ENCODE assay signal across 7 mouse cellular contexts in genomic region chr2:152707186-152707585, GRCm38 (mm10). TPM values are rescaled to one million over a fixed set of nuclear protein-coding genes. Genes with fewer than 3 reads are reported as not detected.
DNase-seq lines count a peak whose midpoint lies in the region; ATAC-seq and TF ChIP-seq lines count a peak whose summit lies in the region.

No protein-coding gene starts in this region.

- WGBS in lung, adult 2 months = 20% methylated on average over 7 of the region's 7 CpGs
- WGBS in forebrain, embryonic 10.5 days = 31% methylated on average over 7 of the region's 7 CpGs
- 13% methylated on average over 7 of the region's 7 CpGs for WGBS in limb, embryonic 11.5 days
- WGBS in small intestine, adult 2 months = 37% methylated on average over 7 of the region's 7 CpGs

- peak overlapping the region; percentile 55 for H3K9ac ChIP-seq in limb, embryonic 11.5 days (ENCODE audit: low read length)

- peaks cover 14% of the 10 kb centered on the region for H3K4me1 ChIP-seq in lung, adult 2 months (ENCODE audit: control insufficient read depth, insufficient read depth, low read length)
- peaks cover 39% of the 10 kb centered on the region for H3K4me1 ChIP-seq in forebrain, embryonic 10.5 days
- peaks cover 34% of the 10 kb centered on the region for H3K4me1 ChIP-seq in limb, embryonic 11.5 days (ENCODE audit: control insufficient read depth, insufficient read depth, low read length)
- peaks cover 14% of the 10 kb centered on the region for H3K4me1 ChIP-seq in small intestine, adult 2 months (ENCODE audit: control insufficient read depth, insufficient read depth, insufficient read length, low read length)

- peak overlapping the region; percentile 28 for H3K4me3 ChIP-seq in lung, adult 2 months (replicated peaks; ENCODE audit: extremely low read depth, low read depth, low read length)
- H3K4me3 ChIP-seq in forebrain, embryonic 10.5 days = peak overlapping the region; percentile 57
- H3K4me3 ChIP-seq in limb, embryonic 11.5 days (ENCODE audit: low read depth, low read length) = peak overlapping the region; percentile 9; the same call in 1 of the 2 replicates
- peak overlapping the region; percentile 61 for H3K4me3 ChIP-seq in small intestine, adult 2 months (ENCODE audit: low read depth, low read length)

- H3K27me3 ChIP-seq in forebrain, embryonic 10.5 days (ENCODE audit: poor library complexity, severe bottlenecking) = no peaks in the 10 kb centered on the region
- no peaks in the 10 kb centered on the region for H3K27me3 ChIP-seq in limb, embryonic 11.5 days (ENCODE audit: control insufficient read depth, insufficient read depth, low read length)
- H3K27me3 ChIP-seq in small intestine, adult 2 months (ENCODE audit: control insufficient read depth, insufficient read depth, low read length) = no peaks in the 10 kb centered on the region

- H3K9me3 ChIP-seq in forebrain, embryonic 10.5 days = no peaks in the 10 kb centered on the region
- H3K9me3 ChIP-seq in limb, embryonic 11.5 days (ENCODE audit: control insufficient read depth, low read length) = 0 out of 2 replicates have a peak, but pooled peaks cover 2% of the 10 kb centered on the region

- H3K27ac ChIP-seq in forebrain, embryonic 10.5 days = peak overlapping the region; percentile 90
- H3K27ac ChIP-seq in limb, embryonic 11.5 days (replicated peaks; ENCODE audit: low read depth, low read length) = peak overlapping the region; percentile 98
- peak overlapping the region; percentile 77 for H3K27ac ChIP-seq in small intestine, adult 2 months (ENCODE audit: insufficient read depth, low read depth, low read length)

- no peak for TF ChIP-seq CTCF in lung, adult 2 months (IDR thresholded peaks at IDR 0.05; ENCODE audit: insufficient read depth, low read length)
- TF ChIP-seq CTCF in small intestine, adult 2 months (IDR thresholded peaks at IDR 0.05; ENCODE audit: extremely low read depth, insufficient read length, insufficient replicate concordance, low read depth, low read length) = no peak

- no peak for DNase-seq in lung, adult 2 months
- no peak for DNase-seq in lung, adult 18-20 months
- DNase-seq in forebrain, embryonic 10.5 days (ENCODE audit: extremely low spot score, low spot score) = no peak
- no peak for DNase-seq in limb, embryonic 11.5 days (ENCODE audit: low spot score)
- no peak for DNase-seq in layer of hippocampus, adult 9-11 months
- no peak for DNase-seq in c-Kit-positive CD71-positive TER-119-positive erythroid progenitor cells, embryonic 14.5 days (ENCODE audit: low spot score)

- no peak for TF ChIP-seq POLR2A in lung, adult 2 months (IDR thresholded peaks at IDR 0.05; ENCODE audit: borderline replicate concordance, extremely low read depth, low read depth, low read length)
- no peak for TF ChIP-seq POLR2A in small intestine, adult 2 months (IDR thresholded peaks at IDR 0.05; ENCODE audit: low read depth, low read length)

- ATAC-seq in limb, embryonic 11.5 days (ENCODE audit: insufficient number of reproducible peaks, low FRiP score, low TSS enrichment, low read depth) = no peak

- peak overlapping the region; percentile 40 for H3K4me2 ChIP-seq in limb, embryonic 11.5 days (ENCODE audit: low read depth, severe bottlenecking)

- H3K36me3 ChIP-seq in forebrain, embryonic 10.5 days (replicated peaks) = peaks cover 55% of the 10 kb centered on the region
- H3K36me3 ChIP-seq in limb, embryonic 11.5 days (ENCODE audit: control insufficient read depth, insufficient read depth, low read length) = peaks cover 18% of the 10 kb centered on the region
- H3K36me3 ChIP-seq in small intestine, adult 2 months (ENCODE audit: control insufficient read depth, insufficient read depth, low read length) = peaks cover 34% of the 10 kb centered on the region

RNA-seq across cellular contexts. Expression of gene Mcts2, which starts 20.4 kb away (rescaled TPM):
- polyA plus RNA-seq in lung, adult 2 months (2012; rRNA removed) = 2.9 and 3.8 TPM in 2 replicates
- 39.1 and 40.3 TPM in 2 replicates for polyA plus RNA-seq in forebrain, embryonic 10.5 days (2016; fragmentation: Nextera tagmentation; extraction: Ambion mirVana)
- 37.1 and 38.5 TPM in 2 replicates for polyA plus RNA-seq in limb, embryonic 11.5 days (2014; fragmentation: Nextera tagmentation; extraction: Ambion mirVana)
- polyA plus RNA-seq in small intestine, adult 2 months (2012; rRNA removed) = 1.3 and 1.7 TPM in 2 replicates

RNA-seq across cellular contexts. Expression of gene Id1, which starts 28.9 kb away (rescaled TPM):
- 323 and 438 TPM in 2 replicates for polyA plus RNA-seq in lung, adult 2 months (2012; rRNA removed)
- polyA plus RNA-seq in forebrain, embryonic 10.5 days (2016; fragmentation: Nextera tagmentation; extraction: Ambion mirVana) = 57.5 and 61.1 TPM in 2 replicates
- 221 and 248 TPM in 2 replicates for polyA plus RNA-seq in limb, embryonic 11.5 days (2014; fragmentation: Nextera tagmentation; extraction: Ambion mirVana)
- 585 and 916 TPM in 2 replicates for polyA plus RNA-seq in small intestine, adult 2 months (2012; rRNA removed)

RNA-seq across cellular contexts. Expression of gene H13, which starts 37.9 kb away (rescaled TPM):
- polyA plus RNA-seq in lung, adult 2 months (2012; rRNA removed) = 125 and 149 TPM in 2 replicates
- 90.7 and 93.2 TPM in 2 replicates for polyA plus RNA-seq in forebrain, embryonic 10.5 days (2016; fragmentation: Nextera tagmentation; extraction: Ambion mirVana)
- polyA plus RNA-seq in limb, embryonic 11.5 days (2014; fragmentation: Nextera tagmentation; extraction: Ambion mirVana) = 123 and 126 TPM in 2 replicates
- 152 and 199 TPM in 2 replicates for polyA plus RNA-seq in small intestine, adult 2 months (2012; rRNA removed)

RNA-seq across cellular contexts. Expression of gene Cox4i2, which starts 46.8 kb away (rescaled TPM):
- 84.7 and 90.1 TPM in 2 replicates for polyA plus RNA-seq in lung, adult 2 months (2012; rRNA removed)
- 3.0 and 4.2 TPM in 2 replicates for polyA plus RNA-seq in forebrain, embryonic 10.5 days (2016; fragmentation: Nextera tagmentation; extraction: Ambion mirVana)
- 18.5 and 22.3 TPM in 2 replicates for polyA plus RNA-seq in limb, embryonic 11.5 days (2014; fragmentation: Nextera tagmentation; extraction: Ambion mirVana)
- 0.50 and 1.7 TPM in 2 replicates for polyA plus RNA-seq in small intestine, adult 2 months (2012; rRNA removed)

Comparison
In these comparisons a context has a peak if more than half of its experiments do, and no peak if none do; other contexts are left out.
1. H3K4me3 ChIP-seq: peak in every context shown above with its lines; median percentile 61 in small intestine, adult 2 months; 57 in forebrain, embryonic 10.5 days; 28 in lung, adult 2 months; 9 in limb, embryonic 11.5 days.